Mouse (Mus musculus) liver, adult 2 months (tissue): Measurements from ENCODE around the gene Il1r1. TPM values are rescaled to one million over a fixed set of nuclear protein-coding genes. Genes with fewer than 3 reads are reported as not detected.
A peak's percentile ranks its signal among the peaks of the same experiment; 100 is the strongest.

ENCODE experiments used
- DNase-seq: peaks from one replicate; pipeline ENCODE4 v3.0.0-alpha.2; 2011; ENCODE audit warnings: low read depth, low spot score; ENCODE audit errors: extremely low read depth
- H3K27ac ChIP-seq: fragments of 200-500 bp; replicated peaks from 2 replicates; pipeline ENCODE4 v1.5.1; 2012; ENCODE audit warnings: low read depth, mild to moderate bottlenecking, control low read depth, inconsistent platforms, low read length; ENCODE audit not compliant: insufficient read depth
- H3K27me3 ChIP-seq: fragments of 200-500 bp; 2 replicates; pipeline ENCODE4 v1.6.1; 2012; ENCODE audit warnings: mild to moderate bottlenecking, moderate library complexity, low read length, inconsistent platforms; ENCODE audit not compliant: control insufficient read depth, insufficient read depth
- H3K36me3 ChIP-seq: fragments of 200-500 bp; 2 replicates; pipeline ENCODE4 v1.6.1; 2012; ENCODE audit warnings: low read length, inconsistent platforms; ENCODE audit not compliant: control insufficient read depth, insufficient read depth
- H3K4me1 ChIP-seq: fragments of 200-500 bp; 2 replicates; pipeline ENCODE4 v1.6.1; 2011; ENCODE audit warnings: low read length; ENCODE audit not compliant: control insufficient read depth, insufficient read depth
- H3K4me3 ChIP-seq: fragments of 200-500 bp; 2 replicates; pipeline ENCODE4 v1.5.1; 2011; ENCODE audit warnings: low read depth, mild to moderate bottlenecking, control low read depth, low read length, moderate library complexity; ENCODE audit not compliant: insufficient read depth
- H3K79me2 ChIP-seq: fragments of 200-500 bp; 2 replicates; pipeline ENCODE4 v1.6.1; 2012; ENCODE audit warnings: inconsistent platforms, mild to moderate bottlenecking, low read length, moderate library complexity; ENCODE audit not compliant: control insufficient read depth, insufficient read depth
- H3K9ac ChIP-seq: fragments of 200-500 bp; 2 replicates; pipeline ENCODE4 v1.6.1; 2012; ENCODE audit warnings: low read depth, mild to moderate bottlenecking, control low read depth, inconsistent platforms, low read length
- CTCF ChIP-seq: fragments of 200-500 bp; IDR thresholded peaks from 2 replicates; pipeline ENCODE4 v1.5.1; 2011; ENCODE audit warnings: low read depth, low read length, control low read depth
- POLR2A ChIP-seq: fragments of 200-500 bp; IDR thresholded peaks from 2 replicates; pipeline ENCODE4 v1.6.1; 2011; ENCODE audit warnings: low read length, control low read depth; ENCODE audit not compliant: insufficient read depth; ENCODE audit errors: extremely low read depth
- WGBS: fragments of 180-500 bp; shearing (Covaris S2); methylation state at CpG from one replicate; pipeline ENCODE4 v1.1.7; 2018; 5-methylcytosine and 5-hydroxymethylcytosine counted together
- polyA plus RNA-seq: library from polyadenylated mRNA; depleted of rRNA; stranded (reverse); fragments of >200 nt; gene quantifications from 2 replicates; pipeline ENCODE4 v1.2.3, GENCODE M21; 2012; rRNA removed
- total RNA-seq: library from RNA; depleted of rRNA; stranded (reverse); fragments of >200 nt; gene quantifications from 2 replicates; pipeline ENCODE4 v1.2.3, GENCODE M21; 2014; rRNA removed

Gene Il1r1
- total RNA-seq = 9.4 and 16.0 TPM in 2 replicates
- 2.0 and 5.5 TPM in 2 replicates for polyA plus RNA-seq

GRCm38 (mm10) chr1:40224539-40225284 is at the start of gene Il1r1:
Gene Il1r1, plus strand, starts transcription at chr1:40225080.
- Histone ChIP-seq H3K4me1 (peaks cover 30% of the 10 kb centered on the region), H3K4me3 (peak within 1 kb of the TSS; percentile 39), H3K27me3 (no peaks in the 10 kb centered on the region), H3K27ac (peak within 1 kb of the TSS; percentile 82), H3K36me3 (no peaks in the 10 kb centered on the region), H3K9ac (peak within 1 kb of the TSS; percentile 68), H3K79me2 (no peaks in the 10 kb centered on the region; the same call in 1 of the 2 replicates)
- peak; percentile 89 for DNase-seq
- 14% methylated on average over 12 of the region's 12 CpGs for WGBS
- TF ChIP-seq CTCF = no peak

DNA sequence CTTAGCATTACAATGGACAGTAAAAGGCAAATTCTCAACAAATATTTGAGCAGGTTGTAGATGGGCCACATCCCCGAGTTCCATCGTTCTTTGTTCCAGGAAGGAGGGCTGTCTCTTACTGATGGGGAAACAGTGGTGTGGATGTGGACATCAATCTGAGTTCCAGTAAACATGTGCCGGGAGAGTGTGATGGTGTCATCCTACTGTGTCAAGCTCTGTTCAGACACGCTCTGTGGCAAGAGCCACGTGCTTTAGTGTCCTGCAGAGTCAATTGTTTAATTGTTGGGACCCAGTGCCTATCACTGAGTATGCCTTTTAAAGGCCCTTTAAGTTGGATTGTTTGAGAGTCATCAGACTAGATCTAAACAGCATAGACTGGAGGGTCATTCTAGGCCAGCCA is 49.8 kb upstream of the Il1r1 start:
- H3K27ac ChIP-seq = peak overlapping the region; percentile 98
- peak; percentile 65 for DNase-seq
- 26% methylated on average over 5 of the region's 5 CpGs for WGBS
- peaks cover 27% of the 10 kb centered on the region for H3K4me1 ChIP-seq
- TF ChIP-seq POLR2A (no peak), CTCF (no peak)
- H3K27me3 ChIP-seq = no peaks in the 10 kb centered on the region
- no peak overlapping the region for H3K4me3 ChIP-seq
- H3K36me3 ChIP-seq = no peaks in the 10 kb centered on the region
- no peak overlapping the region; the same call in 1 of the 2 replicates for H3K9ac ChIP-seq
- H3K79me2 ChIP-seq = no peaks in the 10 kb centered on the region

DNA sequence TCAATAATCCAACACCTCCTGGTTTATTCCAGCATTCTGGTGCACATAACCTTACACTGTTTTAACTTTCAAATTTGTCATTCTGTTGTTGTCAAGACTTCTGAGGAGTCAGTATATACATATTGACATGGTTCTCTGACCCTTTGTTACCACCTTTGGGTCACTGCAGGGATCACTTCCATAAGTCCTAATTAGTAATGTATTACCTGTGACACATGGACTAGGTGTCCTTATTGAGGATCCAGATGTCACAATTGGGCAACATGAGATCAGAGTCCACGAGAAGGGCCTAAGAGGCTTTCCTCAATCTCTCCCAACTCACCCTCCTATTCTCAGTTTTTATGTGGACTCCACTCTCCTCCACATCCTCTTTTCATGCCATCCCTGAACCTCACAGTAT is 49.1 kb upstream of the Il1r1 start:
- peak; percentile 98 for DNase-seq
- H3K27me3 ChIP-seq = no peaks in the 10 kb centered on the region
- TF ChIP-seq POLR2A (no peak), CTCF (no peak)
- 34% methylated on average over 1 of the region's 1 CpGs for WGBS
- H3K79me2 ChIP-seq = no peaks in the 10 kb centered on the region
- peaks cover 29% of the 10 kb centered on the region for H3K4me1 ChIP-seq
- no peaks in the 10 kb centered on the region for H3K36me3 ChIP-seq
- H3K9ac ChIP-seq = peak overlapping the region; percentile 60
- H3K27ac ChIP-seq = peak overlapping the region; percentile 98
- H3K4me3 ChIP-seq = no peak overlapping the region

DNA sequence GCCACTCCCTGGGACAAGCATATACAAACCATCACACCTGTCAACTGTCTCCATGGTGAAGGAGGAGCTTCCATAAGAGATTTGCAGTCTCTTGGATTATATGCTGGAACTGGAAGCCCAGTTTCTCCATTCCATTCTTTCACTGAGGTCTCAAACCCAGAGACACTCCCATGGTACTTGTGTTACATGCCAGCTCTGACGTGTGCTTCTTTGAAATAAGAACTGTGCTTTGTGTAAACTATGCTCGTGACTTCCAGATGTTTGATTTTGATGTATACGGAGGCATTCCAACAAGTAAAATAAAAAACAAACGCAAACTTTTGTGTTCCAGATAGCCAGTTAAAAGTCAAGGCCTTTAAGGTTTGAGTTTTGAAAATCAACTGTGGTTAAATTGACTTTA is 45.8 kb upstream of the Il1r1 start:
- Histone ChIP-seq H3K27me3 (no peaks in the 10 kb centered on the region), H3K4me1 (peaks cover 23% of the 10 kb centered on the region), H3K27ac (peak overlapping the region; percentile 73), H3K79me2 (no peaks in the 10 kb centered on the region), H3K4me3 (no peak overlapping the region), H3K36me3 (no peaks in the 10 kb centered on the region), H3K9ac (no peak overlapping the region)
- DNase-seq = peak; percentile 47
- TF ChIP-seq POLR2A (no peak), CTCF (no peak)
- WGBS = 32% methylated on average over 4 of the region's 4 CpGs

DNA sequence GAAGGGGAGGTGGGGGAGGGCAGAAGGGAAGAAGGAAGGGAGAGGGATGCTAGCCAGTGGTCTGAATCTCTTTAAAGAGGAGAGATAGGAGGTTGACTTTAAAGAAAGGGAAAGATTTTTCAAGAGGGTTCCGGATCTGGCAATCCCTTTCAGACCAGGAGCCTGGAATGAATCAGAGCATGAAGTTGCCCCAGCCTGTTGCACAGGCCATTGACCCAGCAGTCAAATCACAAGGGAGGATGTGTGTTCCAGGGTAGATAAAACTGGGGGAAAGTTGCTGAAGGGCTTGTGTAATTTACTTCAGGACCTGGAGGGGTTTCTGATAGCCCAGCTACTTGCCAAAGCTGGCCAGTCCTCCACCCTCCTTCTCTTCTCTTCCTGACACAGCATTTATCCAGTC is 45.4 kb upstream of the Il1r1 start:
- no peak overlapping the region for H3K4me3 ChIP-seq
- peak overlapping the region; percentile 66 for H3K9ac ChIP-seq
- peaks cover 23% of the 10 kb centered on the region for H3K4me1 ChIP-seq
- WGBS = 0% methylated on average over 1 of the region's 1 CpGs
- peak overlapping the region; percentile 96 for H3K27ac ChIP-seq
- H3K79me2 ChIP-seq = no peaks in the 10 kb centered on the region
- H3K36me3 ChIP-seq = no peaks in the 10 kb centered on the region
- no peaks in the 10 kb centered on the region for H3K27me3 ChIP-seq
- peak; percentile 90 for DNase-seq
- TF ChIP-seq POLR2A (no peak), CTCF (no peak)

DNA sequence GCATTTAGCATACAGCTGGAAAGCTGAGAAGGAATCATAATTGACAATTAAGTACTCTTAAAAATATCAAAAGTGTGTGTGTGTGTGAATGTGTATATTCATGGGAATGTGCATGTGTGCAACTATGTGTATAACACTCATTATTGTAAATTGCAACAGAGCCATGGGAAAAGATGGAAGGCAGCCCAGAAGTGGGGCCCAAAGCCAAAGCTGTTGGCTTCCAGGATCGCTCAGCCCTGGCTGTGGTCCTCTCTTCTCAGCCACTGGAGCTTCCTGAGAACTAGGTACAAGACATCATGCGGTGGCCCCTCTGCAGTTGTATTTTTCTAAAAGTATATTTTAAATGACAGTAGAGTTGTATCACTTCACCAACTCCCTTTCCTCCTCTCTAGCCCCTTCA is 44.0 kb upstream of the Il1r1 start:
- TF ChIP-seq CTCF (no peak), POLR2A (no peak)
- 29% methylated on average over 2 of the region's 2 CpGs for WGBS
- H3K36me3 ChIP-seq = no peaks in the 10 kb centered on the region
- DNase-seq = peak; percentile 78
- H3K27ac ChIP-seq = no peak overlapping the region
- H3K27me3 ChIP-seq = no peaks in the 10 kb centered on the region
- no peak overlapping the region for H3K4me3 ChIP-seq
- no peak overlapping the region for H3K9ac ChIP-seq
- no peaks in the 10 kb centered on the region for H3K79me2 ChIP-seq
- peaks cover 13% of the 10 kb centered on the region for H3K4me1 ChIP-seq
